Mouse (Mus musculus): Measurements from ENCODE around the gene Gm21083.
"Not testable (repeated sequence)": the region's sequence is repeated elsewhere in the genome, so short reads cannot be mapped to it uniquely, and the experiment has no call there.

GRCm38 (mm10) chr5:15561425-15562264 is 15.5 kb upstream of the Gm21083 start:
- not testable (repeated sequence) for TF ChIP-seq CTCF (IDR thresholded peaks at IDR 0.05; ENCODE audit: low read depth, low read length); POLR2A (IDR thresholded peaks at IDR 0.05; ENCODE audit: extremely low read depth, insufficient read depth, low read length)

All from liver, adult 2 months (tissue).